Mouse (Mus musculus): Measurements from ENCODE around the gene Fgfr2. TPM values are rescaled to one million over a fixed set of nuclear protein-coding genes. Genes with fewer than 3 reads are reported as not detected.
A peak's percentile ranks its signal among the peaks of the same experiment; 100 is the strongest.

Fgfr2 gene
- polyA plus RNA-seq, 1 experiment from 2014 or later, result 92.5 TPM

DNA sequence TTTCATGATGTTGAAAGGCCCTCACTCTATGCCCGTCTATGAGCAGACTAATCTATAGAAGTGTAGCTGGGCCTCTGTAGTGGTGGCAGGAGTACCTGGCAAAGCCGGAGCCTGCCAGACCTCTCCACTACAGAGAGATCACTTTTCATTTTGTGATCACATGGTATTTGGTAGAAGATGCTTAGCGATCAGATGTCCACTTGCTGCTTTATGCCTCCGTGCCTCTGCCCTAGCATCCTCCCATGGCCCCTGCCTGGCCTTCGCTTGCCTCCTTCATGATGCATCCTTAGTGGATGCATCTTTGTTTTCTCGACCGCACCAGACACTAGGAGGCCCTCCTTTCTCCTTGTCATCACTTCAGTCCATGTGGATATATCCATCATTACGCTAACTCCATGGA lies 2466.2 kb downstream of the Fgfr2 start:
- H3K27ac ChIP-seq, result no peak overlapping the region
- peaks cover 40% of the 10 kb centered on the region for H3K4me1 ChIP-seq (replicated peaks)
- no peak for DNase-seq (ENCODE audit: low spot score)
- H3K36me3 ChIP-seq, result 0 out of 2 replicates have a peak, but pooled peaks cover 5% of the 10 kb centered on the region
- 92% methylated on average over 8 of the region's 8 CpGs for WGBS
- no peaks in the 10 kb centered on the region for H3K27me3 ChIP-seq (ENCODE audit: insufficient read depth, poor library complexity, severe bottlenecking)
- no peaks in the 10 kb centered on the region for H3K9me3 ChIP-seq
- no peak overlapping the region for H3K4me3 ChIP-seq

GRCm38 (mm10) chr7:130654562-130654961 lies 2468.6 kb downstream of the Fgfr2 start:
- Histone ChIP-seq H3K36me3 (0 out of 2 replicates have a peak, but pooled peaks cover 5% of the 10 kb centered on the region), H3K27me3 (ENCODE audit: insufficient read depth, poor library complexity, severe bottlenecking) (no peaks in the 10 kb centered on the region), H3K27ac (peak overlapping the region; percentile 45), H3K4me3 (no peak overlapping the region), H3K9me3 (no peaks in the 10 kb centered on the region), H3K4me1 (replicated peaks) (peaks cover 37% of the 10 kb centered on the region)
- WGBS, result 84% methylated on average over 2 of the region's 2 CpGs
- no peak for DNase-seq (ENCODE audit: low spot score)

- 87% methylated on average over 6 of the region's 6 CpGs for WGBS
- Histone ChIP-seq H3K27ac (peak overlapping the region; percentile 56; the same call in 1 of the 2 replicates), H3K4me1 (replicated peaks) (peaks cover 52% of the 10 kb centered on the region)
Observed at GRCm38 (mm10) chr7:130653036-130653555, 2470.1 kb downstream of the Fgfr2 start.

DNA sequence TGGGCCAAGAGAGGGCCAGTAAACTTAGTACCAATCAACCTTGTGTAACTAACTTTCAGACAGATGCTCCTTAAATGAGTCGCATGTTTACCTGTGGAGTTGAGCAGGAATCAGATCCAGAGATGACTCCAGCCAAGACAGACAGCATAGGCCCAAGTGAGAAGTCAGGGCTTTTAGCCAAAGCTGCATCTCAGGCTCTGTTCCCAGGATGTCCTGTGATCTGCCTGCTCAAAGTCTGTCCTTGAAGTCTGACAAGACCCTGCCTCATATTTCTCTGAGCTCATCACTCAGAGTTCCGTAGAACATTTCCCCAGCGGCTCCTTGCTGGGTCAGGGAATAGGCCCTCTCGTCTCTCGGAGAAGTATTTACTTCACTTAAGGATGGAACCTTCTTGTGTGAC lies 2472.5 kb downstream of the Fgfr2 start:
- H3K9me3 ChIP-seq, result no peaks in the 10 kb centered on the region
- DNase-seq (ENCODE audit: low spot score), result no peak
- no peak overlapping the region for H3K4me3 ChIP-seq
- WGBS, result 91% methylated on average over 5 of the region's 5 CpGs
- H3K4me1 ChIP-seq (replicated peaks), result peaks cover 71% of the 10 kb centered on the region
- H3K36me3 ChIP-seq, result no peaks in the 10 kb centered on the region
- no peaks in the 10 kb centered on the region for H3K27me3 ChIP-seq (ENCODE audit: insufficient read depth, poor library complexity, severe bottlenecking)
- no peak overlapping the region for H3K27ac ChIP-seq

More at GRCm38 (mm10) chr7:130653036-130653555, 2470.1 kb downstream of the Fgfr2 start:
- Histone ChIP-seq H3K9me3 (no peaks in the 10 kb centered on the region), H3K4me3 (no peak overlapping the region), H3K36me3 (0 out of 2 replicates have a peak, but pooled peaks cover 3% of the 10 kb centered on the region), H3K27me3 (ENCODE audit: insufficient read depth, poor library complexity, severe bottlenecking) (no peaks in the 10 kb centered on the region)
- DNase-seq (ENCODE audit: low spot score), result no peak

- WGBS, result 52% methylated on average over 7 of the region's 7 CpGs
- H3K27ac ChIP-seq, result peak overlapping the region; percentile 59
- H3K4me1 ChIP-seq (replicated peaks), result peaks cover 66% of the 10 kb centered on the region
- no peaks in the 10 kb centered on the region for H3K36me3 ChIP-seq
- no peak overlapping the region for H3K4me3 ChIP-seq
- no peaks in the 10 kb centered on the region; the same call in 1 of the 2 replicates for H3K27me3 ChIP-seq (ENCODE audit: insufficient read depth, poor library complexity, severe bottlenecking)
- H3K9me3 ChIP-seq, result no peaks in the 10 kb centered on the region
- no peak for DNase-seq (ENCODE audit: low spot score)
Observed at GRCm38 (mm10) chr7:130649257-130649656, 2473.9 kb downstream of the Fgfr2 start.

- Histone ChIP-seq H3K27ac (peak overlapping the region; percentile 95), H3K36me3 (no peaks in the 10 kb centered on the region), H3K4me3 (no peak overlapping the region; the same call in 1 of the 2 replicates), H3K27me3 (ENCODE audit: insufficient read depth, poor library complexity, severe bottlenecking) (peaks cover 4% of the 10 kb centered on the region; the same call in 1 of the 2 replicates), H3K9me3 (no peaks in the 10 kb centered on the region), H3K4me1 (replicated peaks) (peaks cover 62% of the 10 kb centered on the region)
- no peak for DNase-seq (ENCODE audit: low spot score)
- 82% methylated on average over 4 of the region's 4 CpGs for WGBS
Observed at GRCm38 (mm10) chr7:130648061-130648460, 2475.1 kb downstream of the Fgfr2 start.

DNA sequence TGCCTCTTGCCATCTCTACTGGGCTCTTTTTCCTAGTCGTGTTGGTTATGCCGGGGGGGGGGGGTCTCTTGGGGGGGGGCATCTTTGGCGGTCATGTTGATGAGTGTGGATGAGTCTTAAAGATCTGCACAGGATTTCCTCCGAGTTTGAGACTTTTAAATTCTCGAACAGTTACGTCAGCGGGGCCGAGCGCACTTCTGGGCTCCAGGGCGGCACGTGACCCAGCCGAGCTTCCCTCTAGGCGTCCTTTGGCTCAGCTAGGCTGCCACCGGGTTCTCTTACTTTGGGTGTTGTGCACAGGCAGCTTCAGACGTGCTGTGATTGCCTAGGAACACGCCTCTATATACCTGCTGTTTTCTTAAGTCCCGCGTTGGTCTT lies 2476.4 kb downstream of the Fgfr2 start:
- Histone ChIP-seq H3K9me3 (no peaks in the 10 kb centered on the region), H3K27me3 (ENCODE audit: insufficient read depth, poor library complexity, severe bottlenecking) (peaks cover 4% of the 10 kb centered on the region; the same call in 1 of the 2 replicates), H3K4me1 (replicated peaks) (peaks cover 54% of the 10 kb centered on the region), H3K27ac (peak overlapping the region; percentile 95), H3K36me3 (no peaks in the 10 kb centered on the region), H3K4me3 (peak overlapping the region; percentile 78)
- under 1% methylated on average over 18 of the region's 18 CpGs for WGBS
- peak; percentile 82 for DNase-seq (ENCODE audit: low spot score)

DNA sequence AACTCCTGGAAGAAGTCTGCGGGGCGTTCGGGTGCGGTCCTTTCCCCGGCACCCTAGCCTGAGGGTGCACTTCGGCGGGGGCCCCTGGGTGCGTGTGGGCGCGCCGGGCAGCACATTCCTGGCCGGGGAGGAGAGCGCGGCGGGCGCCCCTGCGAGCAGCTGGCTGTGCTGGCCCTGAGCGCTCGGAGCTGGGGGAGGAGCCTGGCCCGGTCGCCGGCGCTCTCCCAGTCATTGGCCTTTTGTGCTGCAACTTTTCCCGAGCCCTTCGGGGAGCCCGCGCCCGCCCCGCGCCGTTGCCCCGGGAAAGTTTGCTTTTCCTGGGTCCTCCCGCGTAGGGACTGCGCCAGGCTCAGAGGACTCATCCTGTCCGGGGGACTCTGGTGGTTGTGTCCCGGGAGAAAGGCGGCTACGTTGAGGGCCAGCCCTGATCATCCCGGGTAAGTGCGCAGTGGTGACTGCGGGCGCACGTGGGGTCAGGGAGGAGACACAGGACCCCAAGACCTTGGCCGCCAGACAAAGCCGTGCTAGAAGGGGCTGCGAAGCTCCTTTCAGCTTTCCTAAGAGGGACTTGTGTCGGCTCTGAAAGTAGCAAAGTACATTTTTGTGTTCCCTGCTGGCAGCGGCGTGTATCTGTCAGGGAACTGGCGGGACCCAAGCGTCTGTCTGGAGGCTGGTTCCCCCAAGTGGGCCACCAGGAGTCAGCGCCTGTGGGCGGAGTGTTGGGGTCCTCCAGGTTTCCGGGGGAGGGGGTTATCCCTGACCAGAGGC lies 2477.0 kb downstream of the Fgfr2 start:
- H3K36me3 ChIP-seq, result no peaks in the 10 kb centered on the region
- under 1% methylated on average over 55 of the region's 55 CpGs for WGBS
- peak overlapping the region; percentile 78 for H3K4me3 ChIP-seq
- H3K27ac ChIP-seq, result peak overlapping the region; percentile 95
- no peaks in the 10 kb centered on the region for H3K9me3 ChIP-seq
- peaks cover 54% of the 10 kb centered on the region for H3K4me1 ChIP-seq (replicated peaks)
- peak; percentile 85 for DNase-seq (ENCODE audit: low spot score)
- H3K27me3 ChIP-seq (ENCODE audit: insufficient read depth, poor library complexity, severe bottlenecking), result peaks cover 4% of the 10 kb centered on the region; the same call in 1 of the 2 replicates

DNA sequence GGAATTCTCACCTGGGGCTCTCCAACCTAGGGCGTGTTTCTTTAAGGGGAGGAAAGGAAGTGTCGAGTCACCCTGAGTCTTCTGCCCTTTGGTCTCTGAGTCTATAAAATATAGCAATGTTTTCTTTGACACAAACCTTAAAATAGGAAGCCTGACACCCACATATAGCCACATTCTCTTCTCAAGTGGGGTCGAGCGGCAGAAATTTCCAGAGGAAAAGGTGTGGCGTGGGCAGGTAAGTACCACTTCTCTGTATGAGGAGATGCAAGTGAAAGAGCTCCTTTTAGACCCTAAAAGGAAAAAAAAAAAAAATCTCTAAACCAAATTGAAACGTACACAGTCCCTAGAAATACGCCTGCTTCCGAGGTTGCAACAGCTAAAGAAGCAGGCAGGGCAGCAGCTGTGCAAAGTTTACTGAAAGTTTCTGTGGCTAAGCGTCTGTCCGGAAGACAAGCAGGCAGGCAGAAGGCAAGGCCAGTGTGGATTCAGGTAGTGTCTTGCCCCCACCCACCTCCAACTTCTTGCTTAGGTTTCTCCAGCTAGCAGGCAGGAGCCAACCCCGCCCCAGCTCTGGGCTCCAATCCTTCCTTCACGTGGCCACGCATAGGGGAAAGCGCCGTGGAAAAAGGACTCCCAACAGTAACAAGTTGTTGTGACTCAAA lies 2477.7 kb downstream of the Fgfr2 start:
- peak overlapping the region; percentile 78 for H3K4me3 ChIP-seq

DNA sequence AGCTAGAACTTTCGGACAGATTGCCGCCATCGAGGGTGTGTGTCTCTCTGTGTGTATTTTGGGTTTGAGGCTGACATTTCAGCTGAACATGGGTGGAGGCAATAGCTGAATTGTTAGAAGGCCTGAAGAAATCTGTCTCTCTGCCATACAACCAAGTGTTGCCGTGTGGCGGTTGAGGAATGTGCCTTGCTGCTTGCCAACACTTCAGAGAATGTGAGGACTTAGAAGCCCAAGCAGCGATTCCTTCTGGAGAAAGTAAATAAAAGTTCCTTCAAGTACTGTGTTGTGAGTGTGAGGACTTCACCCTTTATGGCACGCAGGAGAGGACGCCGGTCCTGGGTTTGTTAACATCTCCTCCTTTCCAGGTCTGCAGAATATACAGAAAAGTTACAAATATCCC lies 2482.5 kb downstream of the Fgfr2 start:
- 90% methylated on average over 9 of the region's 9 CpGs for WGBS

More for the DNA sequence above, 2477.7 kb downstream of the Fgfr2 start:
- Histone ChIP-seq H3K4me1 (replicated peaks) (peaks cover 54% of the 10 kb centered on the region), H3K27ac (peak overlapping the region; percentile 95), H3K36me3 (no peaks in the 10 kb centered on the region), H3K27me3 (ENCODE audit: insufficient read depth, poor library complexity, severe bottlenecking) (peaks cover 4% of the 10 kb centered on the region; the same call in 1 of the 2 replicates), H3K9me3 (no peaks in the 10 kb centered on the region)
- no peak for DNase-seq (ENCODE audit: low spot score)
- WGBS, result 19% methylated on average over 15 of the region's 15 CpGs

GRCm38 (mm10) chr7:130637811-130638210 lies 2485.3 kb downstream of the Fgfr2 start:
- Histone ChIP-seq H3K9me3 (no peaks in the 10 kb centered on the region), H3K4me3 (no peak overlapping the region), H3K27ac (peak overlapping the region; percentile 59; the same call in 1 of the 2 replicates), H3K4me1 (replicated peaks) (peaks cover 27% of the 10 kb centered on the region), H3K27me3 (ENCODE audit: insufficient read depth, poor library complexity, severe bottlenecking) (no peaks in the 10 kb centered on the region; the same call in 1 of the 2 replicates), H3K36me3 (no peaks in the 10 kb centered on the region)
- WGBS, result 43% methylated on average over 6 of the region's 6 CpGs
- DNase-seq (ENCODE audit: low spot score), result no peak

More for the DNA sequence above, 2482.5 kb downstream of the Fgfr2 start:
- Histone ChIP-seq H3K4me1 (replicated peaks) (peaks cover 28% of the 10 kb centered on the region), H3K27me3 (ENCODE audit: insufficient read depth, poor library complexity, severe bottlenecking) (peaks cover 4% of the 10 kb centered on the region), H3K9me3 (no peaks in the 10 kb centered on the region), H3K36me3 (no peaks in the 10 kb centered on the region), H3K27ac (no peak overlapping the region), H3K4me3 (no peak overlapping the region)
- DNase-seq (ENCODE audit: low spot score), result no peak

GRCm38 (mm10) chr7:130636902-130637301 lies 2486.2 kb downstream of the Fgfr2 start:
- H3K36me3 ChIP-seq, result no peaks in the 10 kb centered on the region
- H3K4me3 ChIP-seq, result no peak overlapping the region
- H3K27me3 ChIP-seq (ENCODE audit: insufficient read depth, poor library complexity, severe bottlenecking), result no peaks in the 10 kb centered on the region; the same call in 1 of the 2 replicates
- no peak overlapping the region for H3K27ac ChIP-seq
- peaks cover 29% of the 10 kb centered on the region for H3K4me1 ChIP-seq (replicated peaks)
- no peak for DNase-seq (ENCODE audit: low spot score)
- no peaks in the 10 kb centered on the region for H3K9me3 ChIP-seq
- 88% methylated on average over 4 of the region's 4 CpGs for WGBS

Measured in hindbrain, embryonic 10.5 days (tissue).